Mouse (Mus musculus) neutrophil, adult 5-6 weeks (primary cell): Measurements from ENCODE around the gene Sh3d19. TPM values are rescaled to one million over a fixed set of nuclear protein-coding genes. Genes with fewer than 3 reads are reported as not detected.

Source experiments
- ATAC-seq: fragments of 151-379, 151-347 bp; 2 replicates; pipeline ENCODE4 v1.8.0; 2017; ENCODE audit warnings: mild to moderate bottlenecking, moderate TSS enrichment; ENCODE audit not compliant: insufficient number of reproducible peaks, poor library complexity, low FRiP score, severe bottlenecking; ENCODE audit errors: extremely low read depth
- total RNA-seq: library from RNA; stranded (forward); fragments of 200-1000 nt; gene quantifications from 2 replicates; pipeline ENCODE4 v1.2.3, GENCODE M21; 2017

Sh3d19 gene
- total RNA-seq = 0.86 and 0.93 TPM in 2 replicates

DNA sequence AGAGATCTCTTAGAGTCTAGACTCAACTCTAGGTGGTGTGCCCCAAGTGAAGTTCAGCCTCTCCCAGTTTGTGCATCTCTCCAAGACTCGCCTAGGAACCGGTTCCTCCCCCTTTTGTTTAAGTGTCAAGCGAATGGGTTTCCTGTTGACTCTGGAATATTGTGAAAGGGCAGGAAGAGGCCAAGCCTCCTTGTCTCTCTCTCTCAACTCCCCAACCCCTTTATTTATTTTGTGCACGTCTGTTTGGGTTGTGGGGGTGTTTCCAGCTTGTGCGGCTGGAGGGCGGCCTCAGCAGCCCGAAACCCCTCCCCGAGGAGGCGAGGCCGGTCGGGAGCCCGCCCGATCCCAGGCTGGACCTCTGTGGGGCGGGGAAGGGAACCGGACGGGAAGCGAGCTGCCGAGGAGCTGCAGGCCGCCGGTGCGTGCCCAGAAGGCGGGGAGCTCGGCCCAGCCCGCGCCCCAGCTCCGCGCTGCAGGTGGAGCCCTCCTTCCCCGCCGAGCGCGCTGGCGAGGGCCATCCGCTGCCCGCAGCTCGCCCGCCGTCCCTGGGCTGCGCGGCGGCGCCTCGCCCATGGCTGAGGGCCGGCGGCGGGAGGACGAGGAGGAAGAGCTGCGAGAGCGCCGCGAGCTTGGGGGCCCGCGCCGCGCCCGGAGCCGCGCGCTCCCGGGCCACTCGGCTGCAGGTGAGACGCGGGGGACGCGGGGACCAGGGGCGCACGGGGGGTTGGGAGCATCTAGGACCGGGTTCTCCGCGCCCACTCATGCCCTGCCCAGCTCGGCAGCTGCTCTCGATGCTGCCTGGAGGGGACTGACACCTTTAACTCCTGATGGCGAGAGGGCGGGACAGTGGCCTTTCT is at the start of gene Sh3d19:
TSS of gene Sh3d19 (plus strand) at position 368 of the 857 bp plus-strand sequence.
- ATAC-seq = no peak

DNA sequence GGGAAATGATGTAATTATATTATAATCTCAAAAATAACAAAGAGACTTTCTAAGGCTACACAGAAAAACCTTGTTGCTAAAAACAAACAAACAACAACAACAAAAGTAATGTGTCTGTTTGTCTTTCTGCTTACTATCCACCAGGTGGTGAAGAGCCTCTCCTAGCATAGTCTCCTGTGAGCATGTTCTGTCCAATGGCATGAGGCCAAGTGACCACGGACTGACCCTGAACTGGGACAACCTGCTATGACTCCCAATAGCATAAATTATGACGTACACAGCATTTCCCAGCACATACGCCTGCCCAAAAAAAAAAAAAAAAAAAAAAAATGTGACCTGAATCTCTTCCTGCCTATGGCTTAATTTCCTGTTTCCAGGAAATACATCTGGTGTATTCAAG is 48.6 kb upstream of the Sh3d19 start:
- no peak for ATAC-seq

DNA sequence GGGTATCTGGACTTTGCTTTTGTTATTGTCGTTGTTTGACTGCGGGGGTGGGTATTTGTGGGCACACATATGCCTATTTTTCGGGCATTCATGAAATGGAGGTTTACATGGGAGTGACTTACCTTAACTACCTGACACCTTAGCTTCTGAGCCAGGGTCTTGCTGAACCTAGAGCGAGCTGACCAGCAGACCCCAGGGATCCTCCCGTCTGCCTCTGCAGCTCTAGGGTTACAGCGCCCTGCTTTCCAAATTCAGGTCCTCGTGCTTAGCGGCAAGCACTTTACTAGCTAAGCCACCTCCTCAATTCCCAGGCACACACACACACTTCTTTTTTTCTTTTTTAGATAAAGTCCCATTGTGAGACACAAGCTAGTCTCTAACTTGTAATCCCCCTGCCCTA is 47.6 kb upstream of the Sh3d19 start:
- no peak for ATAC-seq

- ATAC-seq = 0 out of 2 replicates have a peak, but pooled peaks have one; percentile 13
Measured at GRCm38 (mm10) chr3:85923954-85924945, 46.7 kb upstream of the Sh3d19 start.

DNA sequence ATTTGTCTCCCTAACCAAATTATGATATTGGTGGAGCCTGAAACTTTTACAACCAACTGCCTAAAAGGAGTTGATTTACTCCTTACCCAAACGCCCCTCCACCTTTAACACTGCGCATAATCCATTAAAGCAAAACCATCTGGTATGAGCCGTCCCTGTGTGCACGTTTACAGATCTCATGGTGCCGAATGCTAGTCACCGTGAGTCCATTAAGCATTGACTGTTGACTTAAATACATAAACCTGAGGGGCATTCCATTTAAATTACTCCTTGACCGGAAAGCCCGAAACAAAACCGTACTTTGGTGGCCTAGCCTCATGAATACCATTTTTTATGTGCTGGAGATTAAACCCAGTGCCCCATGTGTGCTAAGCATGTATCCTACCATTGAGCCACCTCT is 43.6 kb upstream of the Sh3d19 start:
- ATAC-seq = no peak

DNA sequence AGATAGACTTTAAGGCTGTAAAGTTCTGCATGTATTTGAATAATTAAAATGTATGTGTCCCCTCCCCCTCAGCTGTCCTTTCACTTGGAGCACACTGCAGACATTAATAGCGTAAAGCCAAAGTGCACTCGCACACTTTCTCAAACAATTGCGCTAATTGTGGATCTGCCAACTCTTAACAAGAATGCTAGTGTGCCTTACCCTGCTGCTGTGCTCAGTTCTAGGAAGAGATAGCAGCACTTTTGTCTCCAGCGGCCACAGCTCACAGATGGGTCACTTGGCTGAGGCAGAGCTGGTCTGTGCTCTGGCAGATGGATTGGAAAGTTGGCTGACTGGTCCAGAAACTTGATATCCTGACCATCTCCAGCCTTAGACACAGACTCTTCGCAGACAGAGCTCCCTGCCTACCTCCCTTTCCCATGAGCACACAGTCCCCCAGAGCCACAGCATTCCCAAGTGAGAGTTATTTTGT is 42.7 kb upstream of the Sh3d19 start:
- no peak for ATAC-seq

DNA sequence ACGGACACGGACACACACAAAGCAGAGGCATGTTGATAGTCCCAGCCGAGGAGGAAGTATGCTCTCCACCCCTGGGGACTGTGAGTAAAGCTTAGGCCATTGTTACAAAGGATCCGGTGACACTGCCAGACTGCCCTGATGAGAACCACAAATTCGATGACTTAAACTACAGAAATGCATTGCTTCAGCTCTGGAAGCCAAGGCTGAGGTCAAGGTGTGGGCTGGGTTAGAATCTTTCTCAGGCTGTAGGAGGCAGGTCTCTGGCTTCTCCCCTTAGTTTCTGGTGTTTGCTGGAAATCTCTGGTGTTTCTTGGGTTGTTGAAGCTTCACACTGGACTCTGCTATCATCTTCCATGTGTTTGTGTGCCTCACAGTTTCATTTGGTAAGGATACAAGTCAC is 41.2 kb upstream of the Sh3d19 start:
- no peak for ATAC-seq

- ATAC-seq = no peak
Measured at GRCm38 (mm10) chr3:85930671-85931255, 40.1 kb upstream of the Sh3d19 start.

DNA sequence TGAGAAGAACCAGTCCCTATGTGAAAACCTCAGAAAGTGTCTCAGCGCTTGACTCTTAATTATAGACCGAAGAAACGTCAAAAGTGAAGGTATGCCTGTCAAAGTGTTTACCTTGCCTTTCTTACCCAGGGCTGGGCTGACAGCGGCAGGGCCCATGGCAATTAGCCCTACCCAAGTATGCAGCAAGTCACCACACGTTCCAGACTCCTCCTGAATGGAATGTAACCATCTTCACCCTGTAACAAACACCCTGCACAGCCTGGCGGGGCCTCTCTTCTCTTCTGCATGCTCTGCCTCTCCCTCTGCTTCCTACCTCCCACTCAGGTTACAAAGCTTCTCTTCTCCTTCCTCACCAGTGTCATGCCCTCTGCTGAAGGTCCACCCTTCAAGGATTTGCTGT is 39.0 kb upstream of the Sh3d19 start:
- no peak for ATAC-seq

- no peak for ATAC-seq
Measured at GRCm38 (mm10) chr3:85933586-85933985, 37.3 kb upstream of the Sh3d19 start.

GRCm38 (mm10) chr3:85950914-85951313 is 20.0 kb upstream of the Sh3d19 start:
- ATAC-seq = no peak

DNA sequence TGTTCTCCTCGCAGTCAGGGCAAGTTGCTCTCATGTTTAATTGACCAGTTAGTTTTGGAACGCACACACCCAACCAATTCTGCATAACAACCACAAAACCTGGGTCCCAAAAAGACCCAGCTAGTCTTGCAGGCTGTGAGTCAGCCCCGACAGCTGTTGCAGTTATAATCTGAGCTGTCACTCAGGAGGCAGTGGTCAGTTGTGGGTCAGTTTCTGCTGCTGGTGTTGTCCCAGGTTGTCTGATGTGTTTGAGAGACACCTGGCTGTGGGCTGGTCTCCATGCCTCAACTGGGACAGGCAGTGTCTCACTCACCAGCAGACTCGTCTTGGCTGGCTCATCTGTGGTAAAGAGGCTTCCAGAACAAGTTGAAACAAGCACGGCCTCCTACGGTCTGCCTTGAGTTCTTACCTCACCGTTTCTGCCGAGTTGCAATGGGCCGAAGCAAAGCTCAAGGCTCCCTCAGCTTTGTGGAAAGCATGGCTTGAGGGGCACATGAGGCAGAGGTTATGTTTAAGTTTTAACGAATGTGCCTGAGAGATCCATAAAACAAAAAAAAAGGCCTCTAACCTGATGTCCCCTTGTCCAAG is 18.1 kb upstream of the Sh3d19 start:
- no peak for ATAC-seq

DNA sequence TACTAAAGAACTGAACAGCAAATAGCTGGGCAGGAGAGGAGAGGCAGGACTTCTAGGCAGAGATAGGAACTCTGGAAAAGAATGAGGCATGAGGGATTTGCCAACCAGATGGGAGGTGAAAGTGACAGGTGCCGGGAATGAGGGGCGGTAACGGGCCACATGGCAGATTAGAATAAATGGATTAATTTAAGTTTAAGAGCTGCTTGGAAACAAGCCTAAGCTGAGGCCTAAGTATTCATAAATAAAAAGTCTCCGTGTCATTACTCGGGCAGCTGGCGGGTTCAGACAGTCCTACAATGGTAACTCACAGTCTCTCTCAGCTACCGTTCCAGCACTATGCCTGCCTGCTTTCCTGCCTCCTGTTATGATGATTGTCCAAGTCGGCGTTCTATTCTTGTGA is 15.6 kb upstream of the Sh3d19 start:
- no peak for ATAC-seq

DNA sequence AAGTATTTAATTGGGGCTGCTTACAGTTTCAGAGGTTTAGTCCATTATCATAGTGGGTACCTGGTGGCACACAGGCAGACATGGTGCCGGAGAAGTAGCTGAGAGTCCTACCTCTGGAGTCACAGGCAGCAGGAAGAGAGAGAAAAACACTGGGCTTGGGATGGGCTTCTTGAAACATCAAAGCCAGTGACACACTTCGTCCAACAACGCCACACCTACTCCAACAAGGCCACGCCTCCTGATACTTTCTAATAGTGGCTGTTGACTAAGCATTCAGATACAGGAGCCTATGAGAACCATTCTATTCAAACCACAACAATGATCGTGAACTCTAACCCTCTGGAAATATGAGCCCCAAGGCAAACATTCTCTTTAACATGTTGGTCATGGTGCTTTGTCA is 15.2 kb upstream of the Sh3d19 start:
- ATAC-seq = no peak

DNA sequence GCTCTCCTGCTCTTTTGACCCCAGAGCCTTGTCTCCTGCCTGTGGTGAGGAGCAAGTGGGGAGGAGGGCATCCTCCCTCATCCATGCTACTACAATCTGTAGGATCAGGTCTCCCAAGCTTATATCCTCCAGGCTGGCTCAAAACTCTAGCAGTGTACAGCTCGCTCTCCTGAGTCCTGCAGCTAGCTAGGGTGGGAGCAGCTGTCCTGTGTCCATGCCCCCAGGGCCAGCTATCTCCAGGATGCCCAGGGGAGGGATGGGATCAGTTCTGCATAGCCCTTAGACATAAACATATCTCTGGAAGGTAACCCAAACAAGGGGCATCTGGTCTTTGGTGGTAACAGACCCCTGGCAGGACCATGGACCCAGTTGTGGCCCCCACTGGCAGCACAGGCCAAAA is 11.2 kb upstream of the Sh3d19 start:
- no peak for ATAC-seq

DNA sequence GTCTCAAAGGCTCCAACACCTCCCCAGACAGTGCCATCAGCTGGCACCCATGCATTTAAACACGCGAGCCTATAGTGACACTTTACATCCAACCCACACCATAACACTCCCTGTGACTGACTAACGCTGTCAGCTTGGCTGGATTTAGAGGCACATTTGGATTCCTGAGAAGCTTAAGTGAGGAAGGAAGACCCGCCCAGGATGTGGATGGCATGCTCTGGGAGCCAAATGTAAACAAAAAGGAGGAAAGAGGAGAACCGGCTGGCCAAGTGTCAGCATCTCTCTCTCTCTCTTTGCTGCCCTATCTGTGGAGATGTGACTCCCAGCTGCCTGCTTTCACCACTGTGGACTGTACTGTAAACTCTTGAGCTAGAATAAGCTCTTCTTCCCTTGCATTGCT is 9.8 kb upstream of the Sh3d19 start:
- no peak for ATAC-seq

DNA sequence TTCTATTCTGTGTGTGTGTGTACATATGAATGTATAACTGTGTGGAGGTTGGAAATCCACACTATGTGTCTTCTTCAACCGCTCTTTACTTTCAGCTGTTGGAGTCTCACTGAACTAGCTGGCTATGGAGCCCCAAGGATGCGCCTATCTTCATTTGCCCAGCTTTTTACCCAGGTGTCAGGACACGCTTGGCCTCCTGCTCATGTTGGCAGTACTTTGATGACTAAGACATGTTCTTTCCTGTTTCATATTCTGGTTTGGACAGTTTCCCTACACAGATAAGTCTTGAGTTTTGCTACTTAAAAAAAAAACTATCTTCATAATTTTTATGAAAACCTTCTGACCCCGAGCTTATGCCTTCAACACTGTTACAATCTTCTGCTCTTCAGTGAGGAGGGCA is 5.4 kb upstream of the Sh3d19 start:
- no peak for ATAC-seq

- no peak for ATAC-seq
Measured at GRCm38 (mm10) chr3:85969040-85969439, 1.9 kb upstream of the Sh3d19 start.

- ATAC-seq = 0 out of 2 replicates have a peak, but pooled peaks have one; percentile 13
Measured at GRCm38 (mm10) chr3:85971599-85971975, 678 bp downstream of the Sh3d19 start.
